8 mouse cellular contexts compared by ENCODE assay signal in the genomic region with DNA sequence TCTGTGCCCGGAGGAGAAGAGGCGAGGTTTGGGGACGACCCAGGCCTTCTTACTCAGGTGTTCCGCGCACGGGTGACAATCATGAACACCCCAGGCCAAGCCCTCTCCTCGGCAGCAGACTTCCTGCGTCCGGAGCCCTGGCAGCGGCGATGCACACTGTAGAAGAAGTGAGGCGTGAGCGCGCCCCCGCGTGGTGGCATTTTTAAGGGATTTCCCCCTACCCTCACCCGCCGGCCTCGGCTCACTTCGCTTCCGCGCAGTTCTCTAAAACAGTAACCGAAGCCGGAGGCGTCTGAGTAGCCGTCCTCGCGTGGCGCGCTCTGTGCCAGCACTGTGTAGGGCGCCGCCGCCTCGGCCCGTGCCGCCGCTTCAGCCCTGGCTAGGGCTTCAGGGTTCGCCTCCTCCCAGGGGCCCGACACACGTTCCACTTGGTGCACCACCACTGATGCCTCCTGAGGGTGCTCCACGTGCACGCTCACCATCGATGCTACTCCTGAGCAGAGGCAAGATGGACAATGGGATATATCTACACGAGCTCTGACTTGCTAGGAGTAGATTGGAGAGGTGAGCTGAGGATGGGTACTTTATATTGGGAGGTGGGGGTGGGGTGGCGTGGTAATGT. TPM values are rescaled to one million over a fixed set of nuclear protein-coding genes. Genes with fewer than 3 reads are reported as not detected.
DNase-seq lines count a peak whose midpoint lies in the region; ATAC-seq and TF ChIP-seq lines count a peak whose summit lies in the region.

No protein-coding gene starts in this region.

- peak; percentile 52 for TF ChIP-seq RAD21 in MEL (IDR thresholded peaks at IDR 0.05; ENCODE audit: low read depth, low read length)

- H3K4me2 ChIP-seq in hindbrain, embryonic 14.5 days (replicated peaks), result peak overlapping the region; percentile 32

- H3K27ac ChIP-seq in MEL (ENCODE audit: control insufficient read depth, low read depth, low read length), result peak overlapping the region; percentile 1; the same call in 1 of the 2 replicates
- H3K27ac ChIP-seq in hindbrain, embryonic 14.5 days, result no peak overlapping the region

- H3K79me2 ChIP-seq in MEL (ENCODE audit: control insufficient read depth, insufficient read depth, low read length, poor library complexity), result peaks cover 7% of the 10 kb centered on the region; the same call in 1 of the 2 replicates

- peak; percentile 49 to 54; a peak in 1 of 4 replicates for TF ChIP-seq POLR2A in MEL (IDR thresholded peaks at IDR 0.05; ENCODE audit: control insufficient read depth in 1 of 2, insufficient read depth in 1 of 2, low read depth in 1 of 2, low read length in 2 of 2, poor library complexity in 1 of 2)

- 4% methylated on average over 45 of the region's 45 CpGs for WGBS in hindbrain, embryonic 14.5 days

- H3K36me3 ChIP-seq in MEL (ENCODE audit: control insufficient read depth in 1 of 2, insufficient read depth in 2 of 2, low read length in 2 of 2), result peaks cover 0 to 2% of the 10 kb centered on the region in 2 experiments; a peak in 2 of 4 replicates
- H3K36me3 ChIP-seq in hindbrain, embryonic 14.5 days (replicated peaks; ENCODE audit: control insufficient read depth, insufficient read depth), result no peaks in the 10 kb centered on the region

- peaks cover 0 to 9% of the 10 kb centered on the region in 2 experiments; a peak in 2 of 4 replicates for H3K4me1 ChIP-seq in MEL (ENCODE audit: control insufficient read depth in 1 of 2, insufficient read depth in 2 of 2, low read length in 2 of 2)
- H3K4me1 ChIP-seq in hindbrain, embryonic 14.5 days (replicated peaks; ENCODE audit: control insufficient read depth, insufficient read depth, low read length), result peaks cover 15% of the 10 kb centered on the region

- peak; percentile 9; the same call in 1 of the 2 replicates for ATAC-seq in hindbrain, embryonic 14.5 days (ENCODE audit: low FRiP score)

- DNase-seq in MEL (ENCODE audit: low read depth, low spot score), result peak; percentile 92
- DNase-seq in cerebellum, adult 8-10 months, result peak; percentile 78
- DNase-seq in frontal cortex, postnatal 25 days (ENCODE audit: low spot score in 2 of 2), result peak; percentile 71 to 84
- peak; percentile 78 for DNase-seq in hindbrain, embryonic 14.5 days (ENCODE audit: low spot score)
- DNase-seq in layer of hippocampus, postnatal 36 days, result peak; percentile 73 to 77
- DNase-seq in lung, postnatal 4 days, result peak; percentile 89 to 92
- peak; percentile 70 for DNase-seq in right cerebral cortex, adult 18-20 months
- peak; percentile 92 for DNase-seq in urinary bladder, postnatal 14 days (ENCODE audit: low spot score)

- H3K27me3 ChIP-seq in MEL (ENCODE audit: control insufficient read depth in 1 of 2, insufficient read depth in 2 of 2, low read length in 2 of 2), result no peaks in the 10 kb centered on the region
- peaks cover 98% of the 10 kb centered on the region for H3K27me3 ChIP-seq in hindbrain, embryonic 14.5 days (ENCODE audit: control insufficient read depth, insufficient read depth, low read length)

- no peak for TF ChIP-seq EP300 in MEL (IDR thresholded peaks at IDR 0.05; ENCODE audit: low read depth in 1 of 2, low read length in 2 of 2)

- peak; percentile 56 to 85 (median 83); a peak in 5 of 6 replicates for TF ChIP-seq CTCF in MEL (IDR thresholded peaks at IDR 0.05 in 2 of 3, conservative IDR thresholded peaks at IDR 0.05 in 1 of 3; ENCODE audit: control insufficient read depth in 1 of 3, insufficient read depth in 1 of 3, low read depth in 2 of 3, low read length in 3 of 3, poor library complexity in 1 of 3, severe bottlenecking in 1 of 3)

- H3K9me3 ChIP-seq in MEL (replicated peaks; ENCODE audit: insufficient read depth, low read length), result no peaks in the 10 kb centered on the region
- H3K9me3 ChIP-seq in hindbrain, embryonic 14.5 days (ENCODE audit: control insufficient read depth, low read length), result no peaks in the 10 kb centered on the region

- H3K4me3 ChIP-seq in MEL (ENCODE audit: control insufficient read depth in 1 of 2, insufficient read depth in 1 of 2, low read depth in 2 of 2, low read length in 2 of 2), result peak overlapping the region; percentile 45 to 68
- H3K4me3 ChIP-seq in hindbrain, embryonic 14.5 days (replicated peaks; ENCODE audit: low read length), result peak overlapping the region; percentile 5

- H3K9ac ChIP-seq in MEL (ENCODE audit: control insufficient read depth, low read depth, low read length, poor library complexity, severe bottlenecking), result peak overlapping the region; percentile 76
- no peak overlapping the region; the same call in 1 of the 2 replicates for H3K9ac ChIP-seq in hindbrain, embryonic 14.5 days

TF ChIP-seq in MEL, 35 proteins besides CTCF, POLR2A, EP300 and RAD21:
- no peak for TF ChIP-seq USF2 (IDR thresholded peaks at IDR 0.05; ENCODE audit: borderline replicate concordance in 1 of 2, insufficient read depth in 1 of 2, low read depth in 1 of 2, low read length in 2 of 2)
- peak; percentile 32; the same call in 1 of the 2 replicates for TF ChIP-seq HCFC1 (IDR thresholded peaks at IDR 0.05; ENCODE audit: low read depth, low read length)
- TF ChIP-seq MXI1 (IDR thresholded peaks at IDR 0.05; ENCODE audit: low read depth, low read length), result peak; percentile 85
- TF ChIP-seq ELF1 (IDR thresholded peaks at IDR 0.05; ENCODE audit: low read depth, low read length), result peak; percentile 25; the same call in 1 of the 2 replicates
- 0 out of 2 replicates have a peak, but pooled peaks have one; percentile 23 for TF ChIP-seq POLR2AphosphoS2 (IDR thresholded peaks at IDR 0.05; ENCODE audit: low read length)
- peak; percentile 66 for TF ChIP-seq TBP (IDR thresholded peaks at IDR 0.05; ENCODE audit: low read depth, low read length)
- TF ChIP-seq MAFK (IDR thresholded peaks at IDR 0.05; ENCODE audit: borderline replicate concordance, low read depth, low read length), result no peak
- no peak for TF ChIP-seq KAT2A (conservative IDR thresholded peaks at IDR 0.05; ENCODE audit: low read depth, low read length)
- TF ChIP-seq TAL1 (IDR thresholded peaks at IDR 0.05; ENCODE audit: low read length), result no peak
- TF ChIP-seq UBTF (IDR thresholded peaks at IDR 0.05; ENCODE audit: borderline replicate concordance, insufficient read depth, low read depth, low read length), result 0 out of 2 replicates have a peak, but pooled peaks have one; percentile 69
- TF ChIP-seq MAZ (IDR thresholded peaks at IDR 0.05; ENCODE audit: low read depth, low read length), result no peak; the same call in 1 of the 2 replicates
- TF ChIP-seq TCF12 (IDR thresholded peaks at IDR 0.05; ENCODE audit: low read depth, low read length), result peak; percentile 48; the same call in 1 of the 2 replicates
- TF ChIP-seq ZMIZ1 (IDR thresholded peaks at IDR 0.05; ENCODE audit: low read depth, low read length), result peak; percentile 48; the same call in 1 of the 2 replicates
- no peak for TF ChIP-seq GATA1 (IDR thresholded peaks at IDR 0.05; ENCODE audit: low read depth, low read length)
- peak; percentile 24; the same call in 1 of the 2 replicates for TF ChIP-seq BHLHE40 (IDR thresholded peaks at IDR 0.05; ENCODE audit: borderline replicate concordance, low read depth, low read length)
- no peak for TF ChIP-seq NELFE (IDR thresholded peaks at IDR 0.05; ENCODE audit: low read depth, low read length)
- peak; percentile 59 for TF ChIP-seq SIN3A (IDR thresholded peaks at IDR 0.05; ENCODE audit: low read length)
- no peak for TF ChIP-seq POLR2AphosphoS5 (IDR thresholded peaks at IDR 0.05; ENCODE audit: borderline replicate concordance, low read depth, low read length)
- TF ChIP-seq MAX (IDR thresholded peaks at IDR 0.05; ENCODE audit: low read length), result peak; percentile 81
- 0 out of 2 replicates have a peak, but pooled peaks have one; percentile 9 for TF ChIP-seq NRF1 (IDR thresholded peaks at IDR 0.05; ENCODE audit: insufficient read depth, low read depth, low read length, poor library complexity, severe bottlenecking)
- TF ChIP-seq SMC3 (IDR thresholded peaks at IDR 0.05; ENCODE audit: low read depth, low read length), result peak; percentile 63
- no peak for TF ChIP-seq GABPA (IDR thresholded peaks at IDR 0.05; ENCODE audit: low read depth, low read length)
- TF ChIP-seq ZC3H11A (IDR thresholded peaks at IDR 0.05; ENCODE audit: low read depth, low read length), result no peak

RNA-seq across cellular contexts. Expression of gene Ltbp4, which starts 8.1 kb away (rescaled TPM):
- total RNA-seq in MEL (2012; rRNA removed), result 2.2 and 2.9 TPM in 2 replicates
- 10 to 100 TPM in 1 of 2 experiments, not detected in 1; 14.2 TPM for polyA plus RNA-seq in MEL (2012; ENCODE audit: insufficient read depth in 1 of 2, insufficient read length in 2 of 2, low read depth in 1 of 2, low replicate concordance in 2 of 2, missing spikeins in 1 of 2)
- polyA plus RNA-seq in hindbrain, embryonic 14.5 days (2014; fragmentation: Nextera tagmentation; extraction: Ambion mirVana), result 10.4 TPM in 2 replicates
- 10 to 100 TPM; 52.8 to 59.6 TPM for total RNA-seq in layer of hippocampus, postnatal 36 days (2021)

RNA-seq across cellular contexts. Expression of gene Shkbp1, which starts 26.4 kb away (rescaled TPM):
- 24.2 and 25.4 TPM in 2 replicates for total RNA-seq in MEL (2012; rRNA removed)
- polyA plus RNA-seq in MEL (2012; ENCODE audit: insufficient read depth in 1 of 2, insufficient read length in 2 of 2, low read depth in 1 of 2, low replicate concordance in 2 of 2, missing spikeins in 1 of 2), result 10 to 100 TPM in 1 of 2 experiments, not detected in 1; 77.0 TPM
- 30.6 and 34.6 TPM in 2 replicates for polyA plus RNA-seq in hindbrain, embryonic 14.5 days (2014; fragmentation: Nextera tagmentation; extraction: Ambion mirVana)
- 10 to 100 TPM; 36.2 to 37.3 TPM for total RNA-seq in layer of hippocampus, postnatal 36 days (2021)

RNA-seq across cellular contexts. Expression of gene Gm20479, which starts 27.8 kb away (rescaled TPM):
- 0.42 TPM in 1 of 2 replicates, not detected in the other for total RNA-seq in MEL (2012; rRNA removed)
- polyA plus RNA-seq in MEL (2012; ENCODE audit: insufficient read depth in 1 of 2, insufficient read length in 2 of 2, low read depth in 1 of 2, low replicate concordance in 2 of 2, missing spikeins in 1 of 2), result 1 to 10 TPM in 1 of 2 experiments, not detected in 1; 2.7 TPM
- not detected in 2 replicates for polyA plus RNA-seq in hindbrain, embryonic 14.5 days (2014; fragmentation: Nextera tagmentation; extraction: Ambion mirVana)
- not detected for total RNA-seq in layer of hippocampus, postnatal 36 days (2021)

Comparison
In these comparisons a context has a peak if more than half of its experiments do, and no peak if none do; other contexts are left out.
1. RNA of gene Ltbp4, which starts 8.1 kb away (total RNA-seq): 52.8 to 59.6 TPM in layer of hippocampus, postnatal 36 days; 2.2 to 2.9 TPM in MEL; every median in the first group is over 10 times any median in the second.
2. Peak in every context shown above with its lines, with median percentiles within 50 percentile points of each other: DNase-seq.